Mouse (Mus musculus) liver, embryonic 16.5 days (tissue): Measurements from ENCODE around the gene Armc3. TPM values are rescaled to one million over a fixed set of nuclear protein-coding genes. Genes with fewer than 3 reads are reported as not detected.
"Not testable (repeated sequence)": the region's sequence is repeated elsewhere in the genome, so short reads cannot be mapped to it uniquely, and the experiment has no call there.

Source experiments
- ATAC-seq: fragments of 200-750 bp; cut with Nextera tagmentation; 2 replicates; pipeline ENCODE4 v1.8.0; 2017; ENCODE audit warnings: low read depth, mild to moderate bottlenecking, moderate number of reproducible peaks, moderate library complexity
- H3K27ac ChIP-seq: fragments of 300-500 bp; sonication (generic); 2 replicates; pipeline ENCODE4 v1.5.1; 2014; ENCODE audit warnings: mild to moderate bottlenecking, low read length
- H3K27me3 ChIP-seq: fragments of 300-500 bp; sonication (generic); 2 replicates; pipeline ENCODE4 v1.6.1; 2014; ENCODE audit warnings: low read depth, low read length, mixed read lengths; ENCODE audit not compliant: control insufficient read depth, insufficient read depth
- H3K36me3 ChIP-seq: fragments of 300-500 bp; sonication (generic); 2 replicates; pipeline ENCODE4 v1.6.1; 2014; ENCODE audit warnings: mild to moderate bottlenecking; ENCODE audit not compliant: control insufficient read depth, insufficient read depth
- H3K4me1 ChIP-seq: fragments of 300-500 bp; sonication (generic); 2 replicates; pipeline ENCODE4 v1.6.1; 2014; ENCODE audit warnings: low read depth, low read length, mixed read lengths; ENCODE audit not compliant: control insufficient read depth
- H3K4me2 ChIP-seq: fragments of 300-500 bp; sonication (generic); 2 replicates; pipeline ENCODE4 v1.6.1; 2014; ENCODE audit warnings: low read depth, low read length, mixed read lengths
- H3K4me3 ChIP-seq: fragments of 300-500 bp; sonication (generic); 2 replicates; pipeline ENCODE4 v1.5.1; 2014; ENCODE audit warnings: low read depth, mild to moderate bottlenecking, low read length
- H3K9ac ChIP-seq: fragments of 300-500 bp; sonication (generic); 2 replicates; pipeline ENCODE4 v1.6.1; 2014; ENCODE audit warnings: low read depth, low read length
- H3K9me3 ChIP-seq: fragments of 300-500 bp; sonication (generic); replicated peaks from 2 replicates; pipeline ENCODE4 v1.6.1; 2016; ENCODE audit warnings: low read length; ENCODE audit not compliant: control insufficient read depth
- WGBS: fragments of 180-500 bp; shearing (Covaris S2); extraction: QIAGEN DNeasy Blood & Tissue Kit; methylation state at CpG from one replicate; pipeline ENCODE4 v1.1.7; 2014; ENCODE audit not compliant: insufficient replicate concordance; 5-methylcytosine and 5-hydroxymethylcytosine counted together
- polyA plus RNA-seq: library from polyadenylated mRNA; unstranded; fragments of >200 nt; fragmentation: Nextera tagmentation; extraction: Ambion mirVana; gene quantifications from 2 replicates; pipeline ENCODE4 v1.2.1, GENCODE M21; 2015

Gene Armc3
- polyA plus RNA-seq, 1 experiment from 2014 or later = 0.06 TPM

- no peaks in the 10 kb centered on the region for H3K36me3 ChIP-seq
- H3K9me3 ChIP-seq = no peaks in the 10 kb centered on the region
- H3K4me3 ChIP-seq = no peak overlapping the region
- H3K4me2 ChIP-seq = no peak overlapping the region
- no peaks in the 10 kb centered on the region for H3K4me1 ChIP-seq
- H3K27me3 ChIP-seq = no peaks in the 10 kb centered on the region
- 46% methylated on average over 9 of the region's 9 CpGs for WGBS
- H3K27ac ChIP-seq = no peak overlapping the region
- no peak for ATAC-seq
- H3K9ac ChIP-seq = no peak overlapping the region
Measured at GRCm38 (mm10) chr2:19300345-19301089, 101.4 kb downstream of the Armc3 start.

GRCm38 (mm10) chr2:19301251-19301650 is 102.1 kb downstream of the Armc3 start:
- no peak overlapping the region for H3K4me2 ChIP-seq
- H3K27me3 ChIP-seq = no peaks in the 10 kb centered on the region
- H3K9me3 ChIP-seq = no peaks in the 10 kb centered on the region
- WGBS = 17% methylated on average over 6 of the region's 6 CpGs
- H3K36me3 ChIP-seq = no peaks in the 10 kb centered on the region
- no peak overlapping the region for H3K4me3 ChIP-seq
- no peaks in the 10 kb centered on the region for H3K4me1 ChIP-seq
- ATAC-seq = no peak
- H3K9ac ChIP-seq = no peak overlapping the region
- no peak overlapping the region for H3K27ac ChIP-seq

- not testable (repeated sequence) for H3K27ac ChIP-seq, H3K9ac ChIP-seq, H3K36me3 ChIP-seq, H3K9me3 ChIP-seq, H3K4me2 ChIP-seq, H3K4me3 ChIP-seq, ATAC-seq, H3K4me1 ChIP-seq, H3K27me3 ChIP-seq
- WGBS = 59% methylated on average over 3 of the region's 3 CpGs
Measured at GRCm38 (mm10) chr2:19303087-19303486, 104.0 kb downstream of the Armc3 start.

- Histone ChIP-seq H3K36me3 (no peaks in the 10 kb centered on the region), H3K9ac (no peak overlapping the region), H3K27ac (no peak overlapping the region), H3K4me1 (no peaks in the 10 kb centered on the region), H3K9me3 (no peaks in the 10 kb centered on the region; the same call in 1 of the 2 replicates), H3K4me2 (no peak overlapping the region), H3K27me3 (no peaks in the 10 kb centered on the region), H3K4me3 (no peak overlapping the region)
- WGBS = 56% methylated on average over 3 of the region's 3 CpGs
- ATAC-seq = no peak
Measured at GRCm38 (mm10) chr2:19310498-19310897, 111.4 kb downstream of the Armc3 start.

GRCm38 (mm10) chr2:19316056-19316455 is 117.0 kb downstream of the Armc3 start:
- no peak for ATAC-seq

GRCm38 (mm10) chr2:19316691-19317090 is 117.6 kb downstream of the Armc3 start:
- H3K9ac ChIP-seq = no peak overlapping the region
- H3K4me3 ChIP-seq = no peak overlapping the region
- no peaks in the 10 kb centered on the region for H3K4me1 ChIP-seq
- no peak overlapping the region for H3K4me2 ChIP-seq
- no peak for ATAC-seq
- no peaks in the 10 kb centered on the region; the same call in 1 of the 2 replicates for H3K9me3 ChIP-seq
- no peaks in the 10 kb centered on the region for H3K27me3 ChIP-seq
- 61% methylated on average over 4 of the region's 4 CpGs for WGBS
- H3K27ac ChIP-seq = no peak overlapping the region
- no peaks in the 10 kb centered on the region for H3K36me3 ChIP-seq

More at GRCm38 (mm10) chr2:19316056-19316455, 117.0 kb downstream of the Armc3 start:
- no peaks in the 10 kb centered on the region for H3K36me3 ChIP-seq
- no peak overlapping the region for H3K4me3 ChIP-seq
- no peaks in the 10 kb centered on the region for H3K4me1 ChIP-seq
- 36% methylated on average over 11 of the region's 11 CpGs for WGBS
- H3K9me3 ChIP-seq = no peaks in the 10 kb centered on the region; the same call in 1 of the 2 replicates
- no peak overlapping the region for H3K27ac ChIP-seq
- H3K27me3 ChIP-seq = no peaks in the 10 kb centered on the region
- H3K4me2 ChIP-seq = no peak overlapping the region
- no peak overlapping the region for H3K9ac ChIP-seq

- not testable (repeated sequence) for H3K4me1 ChIP-seq, H3K27ac ChIP-seq, H3K9me3 ChIP-seq, H3K27me3 ChIP-seq, H3K4me2 ChIP-seq, H3K36me3 ChIP-seq, ATAC-seq, H3K9ac ChIP-seq, H3K4me3 ChIP-seq
- WGBS = 27% methylated on average over 2 of the region's 2 CpGs
Measured at GRCm38 (mm10) chr2:19317151-19317812, 118.2 kb downstream of the Armc3 start.

GRCm38 (mm10) chr2:19318499-19318898 is 119.4 kb downstream of the Armc3 start:
- H3K4me1 ChIP-seq = no peaks in the 10 kb centered on the region
- no peaks in the 10 kb centered on the region; the same call in 1 of the 2 replicates for H3K9me3 ChIP-seq
- no peak overlapping the region for H3K27ac ChIP-seq
- no peak overlapping the region for H3K4me2 ChIP-seq
- ATAC-seq = no peak
- no peak overlapping the region for H3K9ac ChIP-seq
- WGBS = 16% methylated on average over 4 of the region's 4 CpGs
- no peaks in the 10 kb centered on the region for H3K27me3 ChIP-seq
- H3K4me3 ChIP-seq = no peak overlapping the region
- H3K36me3 ChIP-seq = no peaks in the 10 kb centered on the region

GRCm38 (mm10) chr2:19319284-19319683 is 120.2 kb downstream of the Armc3 start:
- ATAC-seq = no peak
- H3K9ac ChIP-seq = no peak overlapping the region
- H3K9me3 ChIP-seq = no peaks in the 10 kb centered on the region; the same call in 1 of the 2 replicates
- H3K4me1 ChIP-seq = no peaks in the 10 kb centered on the region
- no peak overlapping the region for H3K4me2 ChIP-seq
- H3K27ac ChIP-seq = no peak overlapping the region
- no peaks in the 10 kb centered on the region for H3K36me3 ChIP-seq
- WGBS = 48% methylated on average over 3 of the region's 3 CpGs
- no peak overlapping the region for H3K4me3 ChIP-seq
- no peaks in the 10 kb centered on the region for H3K27me3 ChIP-seq
